Mouse (Mus musculus) ES-Bruce4 (cell line): ENCODE results near the gene Bicdl1. TPM values are rescaled to one million over a fixed set of nuclear protein-coding genes. Genes with fewer than 3 reads are reported as not detected.

Experiments
- H3K27ac ChIP-seq: 2 replicates; pipeline ENCODE4 v1.5.1; 2012; ENCODE audit warnings: low read length, inconsistent platforms; ENCODE audit not compliant: insufficient read depth
- H3K27me3 ChIP-seq: 2 replicates; pipeline ENCODE4 v1.6.1; 2012; ENCODE audit warnings: mild to moderate bottlenecking, low read length, inconsistent platforms; ENCODE audit not compliant: control insufficient read depth, poor library complexity, insufficient read depth, severe bottlenecking
- H3K36me3 ChIP-seq: 2 replicates; pipeline ENCODE4 v1.6.1; 2012; ENCODE audit warnings: inconsistent platforms, mild to moderate bottlenecking, low read length, moderate library complexity; ENCODE audit not compliant: control insufficient read depth, poor library complexity, insufficient read depth, severe bottlenecking
- H3K4me1 ChIP-seq: one replicate; pipeline ENCODE4 v1.8.1; 2011; ENCODE audit warnings: low read length; ENCODE audit not compliant: control insufficient read depth, insufficient read depth
- H3K4me3 ChIP-seq: 2 replicates; pipeline ENCODE4 v1.5.1; 2011; ENCODE audit warnings: low read depth, mild to moderate bottlenecking, low read length
- H3K9ac ChIP-seq: 2 replicates; pipeline ENCODE4 v1.6.1; 2012; ENCODE audit warnings: low read depth, mild to moderate bottlenecking, inconsistent platforms; ENCODE audit not compliant: poor library complexity, severe bottlenecking
- H3K9me3 ChIP-seq: replicated peaks from 2 replicates; pipeline ENCODE4 v1.6.1; 2012; ENCODE audit warnings: mild to moderate bottlenecking, low read length, inconsistent platforms; ENCODE audit not compliant: control insufficient read depth, poor library complexity, insufficient read depth, severe bottlenecking
- CTCF ChIP-seq: IDR thresholded peaks from one replicate; pipeline ENCODE4 v1.8.1; 2011; ENCODE audit warnings: low read depth, low read length
- EP300 ChIP-seq: IDR thresholded peaks from 2 replicates; pipeline ENCODE4 v1.6.1; 2011; ENCODE audit warnings: low read depth, low read length; ENCODE audit not compliant: insufficient read depth
- POLR2A ChIP-seq: IDR thresholded peaks from one replicate; pipeline ENCODE4 v1.8.1; 2011; ENCODE audit warnings: low read length; ENCODE audit not compliant: insufficient read depth
- polyA plus RNA-seq: library from polyadenylated mRNA; stranded (reverse); fragments of >200 nt; gene quantifications from 2 replicates; pipeline ENCODE4 v1.2.4, GENCODE M21; 2011; ENCODE audit warnings: low read depth; ENCODE audit not compliant: missing spikeins, insufficient read depth, insufficient read length

Gene Bicdl1
- polyA plus RNA-seq, 1 experiment: 34.0 TPM

- H3K4me3 ChIP-seq: no peak overlapping the region
- no peak for TF ChIP-seq CTCF
- no peak for TF ChIP-seq POLR2A
- TF ChIP-seq EP300: no peak
- H3K36me3 ChIP-seq: no peaks in the 10 kb centered on the region
- H3K4me1 ChIP-seq: no peaks in the 10 kb centered on the region
- no peak overlapping the region for H3K27ac ChIP-seq
- H3K27me3 ChIP-seq: no peaks in the 10 kb centered on the region
- no peaks in the 10 kb centered on the region for H3K9me3 ChIP-seq
- H3K9ac ChIP-seq: no peak overlapping the region
Measured at GRCm38 (mm10) chr5:115629672-115630071, 101.7 kb downstream of the Bicdl1 start.

- no peak overlapping the region for H3K9ac ChIP-seq
Measured at GRCm38 (mm10) chr5:115628083-115628482, 103.3 kb downstream of the Bicdl1 start.

GRCm38 (mm10) chr5:115626237-115626886, 105.1 kb downstream of the Bicdl1 start:
- H3K4me1 ChIP-seq: no peaks in the 10 kb centered on the region
- no peak overlapping the region for H3K9ac ChIP-seq
- no peaks in the 10 kb centered on the region for H3K36me3 ChIP-seq
- no peak overlapping the region for H3K4me3 ChIP-seq
- no peak overlapping the region for H3K27ac ChIP-seq
- TF ChIP-seq CTCF: no peak
- TF ChIP-seq POLR2A: no peak
- TF ChIP-seq EP300: no peak
- no peaks in the 10 kb centered on the region for H3K27me3 ChIP-seq
- no peaks in the 10 kb centered on the region for H3K9me3 ChIP-seq

More at GRCm38 (mm10) chr5:115628083-115628482, 103.3 kb downstream of the Bicdl1 start:
- Histone ChIP-seq H3K4me3 (no peak overlapping the region), H3K27ac (no peak overlapping the region), H3K36me3 (no peaks in the 10 kb centered on the region), H3K9me3 (no peaks in the 10 kb centered on the region), H3K27me3 (no peaks in the 10 kb centered on the region), H3K4me1 (no peaks in the 10 kb centered on the region)
- TF ChIP-seq CTCF (no peak), EP300 (no peak), POLR2A (no peak)

GRCm38 (mm10) chr5:115623694-115624440, 107.6 kb downstream of the Bicdl1 start:
- Histone ChIP-seq H3K9ac (no peak overlapping the region), H3K27ac (no peak overlapping the region), H3K4me1 (no peaks in the 10 kb centered on the region), H3K36me3 (peaks cover 3% of the 10 kb centered on the region; the same call in 1 of the 2 replicates), H3K4me3 (no peak overlapping the region), H3K27me3 (no peaks in the 10 kb centered on the region), H3K9me3 (no peaks in the 10 kb centered on the region)
- TF ChIP-seq POLR2A (no peak), CTCF (no peak), EP300 (no peak)

- Histone ChIP-seq H3K9ac (no peak overlapping the region), H3K4me1 (no peaks in the 10 kb centered on the region), H3K9me3 (no peaks in the 10 kb centered on the region), H3K36me3 (peaks cover 3% of the 10 kb centered on the region; the same call in 1 of the 2 replicates), H3K27me3 (no peaks in the 10 kb centered on the region), H3K27ac (no peak overlapping the region), H3K4me3 (no peak overlapping the region)
- no peak for TF ChIP-seq EP300
Measured at GRCm38 (mm10) chr5:115622686-115623085, 108.7 kb downstream of the Bicdl1 start.

- H3K36me3 ChIP-seq: peaks cover 21% of the 10 kb centered on the region
- TF ChIP-seq CTCF (no peak), EP300 (peak; percentile 48; the same call in 1 of the 2 replicates)
- H3K4me1 ChIP-seq: no peaks in the 10 kb centered on the region
- H3K27me3 ChIP-seq: no peaks in the 10 kb centered on the region
- H3K27ac ChIP-seq: no peak overlapping the region
- no peak overlapping the region for H3K4me3 ChIP-seq
- H3K9me3 ChIP-seq: no peaks in the 10 kb centered on the region
- H3K9ac ChIP-seq: no peak overlapping the region
Measured at GRCm38 (mm10) chr5:115619690-115620089, 111.7 kb downstream of the Bicdl1 start.
